Mouse (Mus musculus) forelimb bud, embryonic 11.5 days (tissue): Measurements from ENCODE around the gene Pafah1b2.

Experiments
- DNase-seq: peaks from one replicate; pipeline ENCODE4 v3.0.0-alpha.2; 2012; ENCODE audit warnings: low read depth, low spot score

Pafah1b2 gene

GRCm38 (mm10) chr9:45981331-45981730 lies 31.2 kb downstream of the Pafah1b2 start:
- no peak for DNase-seq

GRCm38 (mm10) chr9:45980611-45981010 lies 31.9 kb downstream of the Pafah1b2 start:
- DNase-seq = no peak

GRCm38 (mm10) chr9:45979778-45980177 lies 32.7 kb downstream of the Pafah1b2 start:
- DNase-seq = no peak

GRCm38 (mm10) chr9:45976884-45977283 lies 35.6 kb downstream of the Pafah1b2 start:
- DNase-seq = no peak

- no peak for DNase-seq
Measured at GRCm38 (mm10) chr9:45963577-45963976, 48.9 kb downstream of the Pafah1b2 start.

GRCm38 (mm10) chr9:45961855-45962254 lies 50.6 kb downstream of the Pafah1b2 start:
- DNase-seq = no peak

GRCm38 (mm10) chr9:45959661-45960060 lies 52.8 kb downstream of the Pafah1b2 start:
- DNase-seq = no peak

GRCm38 (mm10) chr9:45958851-45959250 lies 53.6 kb downstream of the Pafah1b2 start:
- no peak for DNase-seq

- no peak for DNase-seq
Measured at GRCm38 (mm10) chr9:45958023-45958670, 54.3 kb downstream of the Pafah1b2 start.

- peak; percentile 87 for DNase-seq
Measured at GRCm38 (mm10) chr9:45955107-45955963, 57.2 kb downstream of the Pafah1b2 start, which contains the start of gene Sidt2. Sidt2 (minus strand) TSS chr9:45955258.

- DNase-seq = peak; percentile 38
Measured at GRCm38 (mm10) chr9:45954294-45955106, 58.0 kb downstream of the Pafah1b2 start.

GRCm38 (mm10) chr9:45953511-45954293 lies 58.8 kb downstream of the Pafah1b2 start:
- no peak for DNase-seq

- DNase-seq = no peak
Measured at GRCm38 (mm10) chr9:45952890-45953289, 59.6 kb downstream of the Pafah1b2 start.

- DNase-seq = no peak
Measured at GRCm38 (mm10) chr9:45952057-45952456, 60.4 kb downstream of the Pafah1b2 start.

- no peak for DNase-seq
Measured at GRCm38 (mm10) chr9:45946872-45947183, 65.7 kb downstream of the Pafah1b2 start.

- no peak for DNase-seq
Measured at GRCm38 (mm10) chr9:45946182-45946871, 66.2 kb downstream of the Pafah1b2 start.

GRCm38 (mm10) chr9:45945721-45946120 lies 66.8 kb downstream of the Pafah1b2 start:
- no peak for DNase-seq

GRCm38 (mm10) chr9:45944506-45945400 lies 67.7 kb downstream of the Pafah1b2 start:
- no peak for DNase-seq

GRCm38 (mm10) chr9:45943628-45944505 lies 68.6 kb downstream of the Pafah1b2 start:
- DNase-seq = no peak
